Mouse (Mus musculus): Measurements from ENCODE around the gene Soga1.

Gene Soga1

GRCm38 (mm10) chr2:157078793-157079700, at the start of gene Soga1:
Gene Soga1, minus strand, starts transcription at chr2:157079254.
- in situ Hi-C loops (cut with MboI, MseI): no loop called here

GRCm38 (mm10) chr2:157128072-157128471, 49.0 kb upstream of the Soga1 start:
- in situ Hi-C loops (cut with MboI, MseI): no loop called here

DNA sequence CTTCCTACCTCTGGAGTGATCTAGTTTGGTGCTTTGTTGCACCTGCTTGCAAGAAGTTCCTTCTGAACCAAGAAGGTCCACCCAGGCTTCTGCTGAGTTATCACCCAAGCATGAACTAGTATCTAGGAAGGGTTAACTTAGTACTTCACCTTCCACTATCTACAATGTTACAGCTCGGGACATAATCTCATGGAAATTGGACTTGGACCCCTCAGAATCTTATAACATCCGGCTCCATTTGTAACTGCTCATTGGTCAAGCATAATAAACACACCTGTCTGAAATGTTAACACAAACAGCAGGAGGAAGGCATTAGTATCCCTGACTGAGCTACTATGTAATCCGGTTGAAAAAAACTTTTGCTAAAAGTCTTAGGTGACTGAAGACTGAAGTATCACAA, 48.3 kb upstream of the Soga1 start:
- in situ Hi-C loops (cut with MboI, MseI): no loop called here

GRCm38 (mm10) chr2:157125246-157125645, 46.2 kb upstream of the Soga1 start:
- in situ Hi-C loops (cut with MboI, MseI): no loop called here

DNA sequence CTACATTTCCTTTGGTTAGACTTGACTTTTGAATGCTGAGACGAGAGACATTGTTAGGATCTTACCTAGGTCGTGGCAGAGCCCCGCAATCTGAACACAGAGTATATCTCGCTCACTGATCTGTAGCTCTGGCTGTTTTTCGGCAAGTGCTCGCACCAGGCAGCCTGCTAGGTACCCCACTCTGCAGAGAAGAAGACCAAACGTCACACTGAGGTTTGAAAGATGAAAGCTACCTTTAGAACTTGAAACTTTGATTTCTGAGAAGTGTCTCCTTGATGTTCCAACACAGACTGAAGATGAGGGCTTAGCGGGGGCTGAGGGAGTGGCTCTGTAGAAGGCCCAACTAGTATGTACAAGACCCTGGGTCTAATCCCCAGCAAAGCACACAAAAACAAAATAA, 42.7 kb upstream of the Soga1 start:
- in situ Hi-C loops (cut with MboI, MseI): no loop called here

GRCm38 (mm10) chr2:157119075-157119474, 40.0 kb upstream of the Soga1 start:
- in situ Hi-C loops (cut with MboI, MseI): no loop called here

- in situ Hi-C loops (cut with MboI, MseI): no loop called here
Measured at GRCm38 (mm10) chr2:157118556-157118955, 39.5 kb upstream of the Soga1 start.

DNA sequence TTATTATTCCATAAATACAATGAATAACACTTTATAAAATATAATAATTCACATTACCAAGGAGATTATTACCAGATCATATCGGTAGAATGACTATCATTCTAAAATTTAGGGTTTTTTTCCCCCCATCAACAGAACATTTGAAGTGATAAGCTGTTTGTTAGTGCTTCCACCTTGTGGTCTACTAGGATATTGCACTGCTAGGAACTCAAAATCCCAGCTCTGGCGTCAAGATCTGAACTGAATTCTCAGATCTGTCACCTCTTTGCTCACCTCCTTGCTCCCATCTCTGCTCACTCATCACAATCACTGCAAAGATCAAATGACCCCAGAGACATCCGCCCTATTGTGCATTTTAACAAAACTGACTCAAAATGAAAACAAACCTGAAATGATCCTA, 37.9 kb upstream of the Soga1 start:
- in situ Hi-C loops (cut with MboI, MseI): no loop called here

DNA sequence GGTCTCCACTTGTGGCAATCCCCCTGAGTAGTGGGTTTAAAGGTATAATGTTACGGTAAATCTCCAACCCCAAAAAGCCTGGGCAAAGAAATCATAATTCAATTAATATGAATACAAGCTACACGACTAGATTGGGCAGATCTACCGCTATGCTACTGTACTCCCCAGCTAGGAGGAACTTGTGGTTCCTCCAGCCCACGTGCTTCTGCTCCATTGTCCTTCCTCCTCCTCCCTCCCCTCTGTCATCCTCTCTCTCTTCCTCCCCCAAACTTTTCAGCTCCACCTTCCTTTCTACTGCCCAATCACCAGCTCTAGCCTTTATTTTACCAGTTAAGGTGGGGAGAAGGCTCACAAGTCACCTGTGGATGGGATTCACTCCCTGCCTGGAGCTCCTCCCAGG, 29.2 kb upstream of the Soga1 start:
- in situ Hi-C loops (cut with MboI, MseI): no loop called here

GRCm38 (mm10) chr2:157104454-157104853, 25.4 kb upstream of the Soga1 start:
- in situ Hi-C loops (cut with MboI, MseI): no loop called here

DNA sequence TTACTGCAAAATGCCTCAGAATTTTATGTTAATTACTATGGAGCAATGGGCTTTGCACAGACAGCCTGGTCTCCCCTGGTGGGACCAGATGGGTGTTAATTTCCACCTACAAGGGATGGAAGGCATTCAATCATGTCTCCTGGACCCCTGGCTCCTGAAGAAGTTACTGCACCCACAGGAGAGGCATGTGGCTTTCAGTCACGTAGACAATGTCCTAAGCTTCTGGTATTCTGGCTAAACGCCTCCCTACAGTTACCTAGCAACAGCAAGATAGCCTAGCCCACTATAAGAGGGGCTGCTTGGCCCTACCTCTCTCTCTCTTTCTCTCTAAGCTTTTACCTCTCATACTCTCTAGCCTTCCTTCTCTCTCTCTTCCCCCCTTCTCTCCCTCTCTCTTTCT, 23.2 kb upstream of the Soga1 start:
- in situ Hi-C loops (cut with MboI, MseI): no loop called here

GRCm38 (mm10) chr2:157101650-157102049, 22.6 kb upstream of the Soga1 start:
- in situ Hi-C loops (cut with MboI, MseI): no loop called here

GRCm38 (mm10) chr2:157100319-157100605, 21.2 kb upstream of the Soga1 start:
- in situ Hi-C loops (cut with MboI, MseI): no loop called here

GRCm38 (mm10) chr2:157099532-157100318, 20.7 kb upstream of the Soga1 start:
- in situ Hi-C loops (cut with MboI, MseI): no loop called here

GRCm38 (mm10) chr2:157095005-157095755, 16.1 kb upstream of the Soga1 start:
- in situ Hi-C loops (cut with MboI, MseI): no loop called here

- in situ Hi-C loops (cut with MboI, MseI): no loop called here
Measured at GRCm38 (mm10) chr2:157092024-157092423, 13.0 kb upstream of the Soga1 start.

DNA sequence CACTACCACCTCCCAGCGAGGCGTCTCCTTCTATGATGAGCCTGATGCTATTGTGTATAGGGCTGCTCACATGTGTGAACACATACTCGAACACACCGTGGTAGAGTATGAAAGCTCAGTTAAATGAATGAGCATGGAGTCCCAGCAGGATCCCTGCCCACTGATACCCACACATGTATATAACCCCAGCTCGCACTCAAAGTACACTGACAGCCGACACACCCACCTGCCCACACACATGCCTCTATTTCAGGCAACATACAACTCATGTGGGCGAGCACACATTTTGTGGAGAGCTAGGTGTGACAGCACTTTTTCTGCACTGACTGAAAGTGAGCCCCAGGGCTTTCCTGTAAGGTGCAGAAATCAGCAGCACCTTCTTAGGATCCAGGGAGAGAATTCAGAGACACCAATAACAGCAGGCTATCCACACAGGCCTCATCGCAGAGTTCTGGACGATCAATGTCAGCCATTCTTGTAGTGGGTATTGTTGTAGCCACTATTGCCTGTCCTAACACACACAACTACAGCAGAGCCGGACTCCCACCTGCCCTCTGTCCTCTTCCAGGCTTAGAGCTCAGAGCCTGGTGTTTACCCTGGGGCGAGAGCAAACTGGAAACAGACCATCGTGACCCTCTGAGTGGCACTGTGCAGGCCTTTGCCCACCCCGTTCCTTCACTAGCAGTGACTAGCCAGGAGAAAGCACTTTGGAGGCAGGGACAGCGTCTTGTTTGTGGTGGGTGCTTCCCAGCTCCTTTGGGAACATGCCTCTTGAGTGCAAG, 8.7 kb upstream of the Soga1 start:
- in situ Hi-C loops (cut with MboI, MseI): no loop called here

- in situ Hi-C loops (cut with MboI, MseI): no loop called here
Measured at GRCm38 (mm10) chr2:157086796-157087195, 7.7 kb upstream of the Soga1 start, which contains the start of gene Tldc2. Gene Tldc2, plus strand, starts transcription at chr2:157087055.

DNA sequence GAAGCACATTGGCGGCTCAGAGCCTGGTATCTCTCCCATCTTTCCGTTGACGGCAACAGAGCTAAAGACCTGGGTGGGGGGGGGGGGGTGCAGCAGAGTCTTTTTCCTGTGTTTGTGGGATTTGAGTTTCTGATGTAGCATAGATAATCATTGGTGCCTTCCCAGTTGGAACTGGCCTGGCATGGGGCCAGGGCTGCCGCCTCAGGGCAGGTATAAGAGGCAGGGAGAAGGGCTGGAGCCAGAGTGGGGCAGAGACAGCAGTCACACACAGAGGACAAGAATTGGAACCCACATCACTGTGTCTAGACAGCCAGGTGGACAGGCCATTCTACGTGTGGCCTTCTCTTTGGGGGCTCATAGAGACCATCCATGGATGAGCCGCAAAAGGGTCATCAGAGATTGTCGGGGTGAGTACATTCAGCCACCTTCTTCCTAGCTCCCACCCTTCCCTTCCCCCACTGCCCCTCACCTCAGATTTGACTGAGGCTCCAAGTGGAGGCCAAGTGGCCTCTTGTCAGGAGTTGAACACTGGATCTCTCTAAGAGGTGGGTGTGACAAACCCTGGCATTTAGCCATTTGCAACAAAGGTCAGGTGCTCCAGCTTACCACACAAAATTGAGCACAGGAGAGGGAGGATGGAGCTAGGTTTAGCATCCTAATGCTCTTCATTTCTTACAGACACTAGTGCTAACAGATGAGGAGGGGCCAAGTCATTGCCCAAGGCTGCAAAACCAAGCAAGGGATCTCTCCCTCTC, 6.0 kb upstream of the Soga1 start:
- in situ Hi-C loops (cut with MboI, MseI): no loop called here

- in situ Hi-C loops (cut with MboI, MseI): no loop called here
Measured at GRCm38 (mm10) chr2:157081960-157082359, 2.9 kb upstream of the Soga1 start.

GRCm38 (mm10) chr2:157081331-157081730, 2.3 kb upstream of the Soga1 start:
- in situ Hi-C loops (cut with MboI, MseI): no loop called here

Data from T-helper 1 cell (primary cell).